Mouse (Mus musculus) midbrain, embryonic 15.5 days (tissue): ENCODE results near the gene Gm45717. TPM values are rescaled to one million over a fixed set of nuclear protein-coding genes. Genes with fewer than 3 reads are reported as not detected.

Source experiments
- ATAC-seq: fragments of 200-750 bp; cut with Nextera tagmentation; replicated peaks from 2 replicates; pipeline ENCODE4 v1.8.0; 2017; ENCODE audit warnings: moderate TSS enrichment
- H3K27ac ChIP-seq: fragments of 300-500 bp; sonication (generic); 2 replicates; pipeline ENCODE4 v1.5.1; 2015; ENCODE audit warnings: mild to moderate bottlenecking, inconsistent platforms
- H3K27me3 ChIP-seq: fragments of 300-500 bp; sonication (generic); replicated peaks from 2 replicates; pipeline ENCODE4 v1.6.1; 2015; ENCODE audit warnings: inconsistent platforms
- H3K36me3 ChIP-seq: fragments of 300-500 bp; sonication (generic); replicated peaks from 2 replicates; pipeline ENCODE4 v1.6.1; 2015; ENCODE audit warnings: inconsistent platforms
- H3K4me1 ChIP-seq: fragments of 300-500 bp; sonication (generic); 2 replicates; pipeline ENCODE4 v1.6.1; 2015; ENCODE audit warnings: inconsistent platforms
- H3K4me2 ChIP-seq: fragments of 300-500 bp; sonication (generic); 2 replicates; pipeline ENCODE4 v1.6.1; 2015; ENCODE audit warnings: inconsistent platforms, mild to moderate bottlenecking, moderate library complexity
- H3K4me3 ChIP-seq: fragments of 300-500 bp; sonication (generic); 2 replicates; pipeline ENCODE4 v1.5.1; 2015; ENCODE audit warnings: mild to moderate bottlenecking, inconsistent platforms
- H3K9ac ChIP-seq: fragments of 300-500 bp; sonication (generic); 2 replicates; pipeline ENCODE4 v1.6.1; 2015; ENCODE audit warnings: mild to moderate bottlenecking, inconsistent platforms
- H3K9me3 ChIP-seq: fragments of 300-500 bp; sonication (generic); 2 replicates; pipeline ENCODE4 v1.6.1; 2016; ENCODE audit warnings: inconsistent platforms
- WGBS: fragments of 180-500 bp; shearing (Covaris S2); methylation state at CpG from one replicate; pipeline ENCODE4 v1.1.7; 2015; ENCODE audit warnings: mixed read lengths; 5-methylcytosine and 5-hydroxymethylcytosine counted together
- polyA plus RNA-seq: library from polyadenylated mRNA; unstranded; fragments of >200 nt; fragmentation: Nextera tagmentation; extraction: Ambion mirVana; gene quantifications from 2 replicates; pipeline ENCODE4 v1.2.1, GENCODE M21; 2015

Gene Gm45717
- polyA plus RNA-seq, 1 experiment from 2014 or later = not detected

- ATAC-seq = no peak
- H3K27ac ChIP-seq = no peak overlapping the region
- H3K9ac ChIP-seq = no peak overlapping the region
- H3K4me1 ChIP-seq = peaks cover 4% of the 10 kb centered on the region
- H3K27me3 ChIP-seq = no peaks in the 10 kb centered on the region
- H3K36me3 ChIP-seq = no peaks in the 10 kb centered on the region
- H3K4me2 ChIP-seq = no peak overlapping the region
- 84% methylated on average over 7 of the region's 7 CpGs for WGBS
- no peak overlapping the region for H3K4me3 ChIP-seq
- no peaks in the 10 kb centered on the region for H3K9me3 ChIP-seq
These were observed 48.0 kb downstream of the Gm45717 start for GRCm38 (mm10) chr7:140907697-140908096.

- H3K27ac ChIP-seq = no peak overlapping the region
- H3K4me1 ChIP-seq = peaks cover 4% of the 10 kb centered on the region
- ATAC-seq = no peak
- H3K4me2 ChIP-seq = no peak overlapping the region
- H3K36me3 ChIP-seq = no peaks in the 10 kb centered on the region
- H3K4me3 ChIP-seq = no peak overlapping the region
- H3K9me3 ChIP-seq = no peaks in the 10 kb centered on the region
- H3K9ac ChIP-seq = no peak overlapping the region; the same call in 1 of the 2 replicates
- WGBS = 88% methylated on average over 13 of the region's 13 CpGs
- H3K27me3 ChIP-seq = no peaks in the 10 kb centered on the region
These were observed 48.6 kb downstream of the Gm45717 start for GRCm38 (mm10) chr7:140907131-140907530.

- Histone ChIP-seq H3K27ac (no peak overlapping the region), H3K27me3 (no peaks in the 10 kb centered on the region), H3K4me3 (no peak overlapping the region), H3K9me3 (no peaks in the 10 kb centered on the region), H3K36me3 (no peaks in the 10 kb centered on the region), H3K9ac (no peak overlapping the region), H3K4me1 (peaks cover 4% of the 10 kb centered on the region), H3K4me2 (no peak overlapping the region)
- WGBS = 84% methylated on average over 2 of the region's 2 CpGs
- no peak for ATAC-seq
These were observed 50.1 kb downstream of the Gm45717 start for GRCm38 (mm10) chr7:140905642-140906081.

- Histone ChIP-seq H3K9ac (no peak overlapping the region), H3K4me2 (no peak overlapping the region), H3K27me3 (no peaks in the 10 kb centered on the region), H3K4me1 (no peaks in the 10 kb centered on the region), H3K9me3 (no peaks in the 10 kb centered on the region), H3K27ac (no peak overlapping the region), H3K36me3 (peaks cover 9% of the 10 kb centered on the region; the same call in 1 of the 2 replicates), H3K4me3 (no peak overlapping the region)
- ATAC-seq = peak; percentile 50; the same call in 1 of the 2 replicates
- WGBS = 24% methylated on average over 13 of the region's 13 CpGs
These were observed 52.5 kb downstream of the Gm45717 start for GRCm38 (mm10) chr7:140903212-140903611.

DNA sequence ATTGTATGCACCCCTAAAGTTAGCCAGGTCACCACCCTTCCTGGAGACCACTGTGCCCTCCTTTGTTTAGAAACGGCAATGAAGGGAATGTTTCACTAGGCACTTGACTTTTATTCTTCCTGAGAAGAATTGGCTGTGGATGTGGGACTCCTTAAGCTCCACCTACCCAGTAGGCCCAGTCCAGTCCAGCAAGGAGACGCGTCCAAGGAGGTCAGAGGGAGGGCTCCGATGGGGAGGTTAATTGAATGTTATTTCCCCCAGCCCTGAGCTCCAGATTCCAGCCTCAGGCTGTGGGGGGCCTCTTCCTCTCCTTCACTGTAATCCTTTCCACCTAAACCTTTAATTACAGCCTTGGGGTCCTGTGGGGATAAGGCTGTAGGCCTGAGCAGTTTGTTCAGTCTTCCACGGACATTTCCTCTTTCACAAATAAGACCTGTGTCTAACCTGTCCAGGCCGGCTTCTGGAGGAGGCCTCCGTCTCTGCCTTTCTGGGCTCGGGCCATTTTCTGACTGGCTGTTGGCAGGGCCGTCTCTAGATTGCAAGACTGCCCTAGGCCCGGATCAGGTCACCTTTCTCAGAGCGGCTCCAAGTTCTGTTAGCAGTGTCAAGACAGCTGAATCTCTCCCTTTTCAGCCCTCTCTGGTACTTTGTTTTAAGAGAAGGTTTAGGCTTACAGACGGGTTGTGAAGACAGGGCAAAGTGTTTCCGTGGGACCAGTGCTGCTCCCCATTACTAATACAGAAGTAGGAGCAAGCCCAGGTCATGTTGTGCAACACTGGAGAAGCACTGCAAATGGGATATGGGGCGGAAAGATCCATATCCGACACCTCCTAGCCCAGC is 53.5 kb downstream of the Gm45717 start:
- ATAC-seq = no peak
- Histone ChIP-seq H3K4me2 (no peak overlapping the region), H3K9ac (no peak overlapping the region), H3K27me3 (no peaks in the 10 kb centered on the region), H3K4me3 (no peak overlapping the region), H3K27ac (no peak overlapping the region), H3K4me1 (no peaks in the 10 kb centered on the region), H3K36me3 (peaks cover 14% of the 10 kb centered on the region), H3K9me3 (no peaks in the 10 kb centered on the region)
- WGBS = 77% methylated on average over 15 of the region's 15 CpGs

DNA sequence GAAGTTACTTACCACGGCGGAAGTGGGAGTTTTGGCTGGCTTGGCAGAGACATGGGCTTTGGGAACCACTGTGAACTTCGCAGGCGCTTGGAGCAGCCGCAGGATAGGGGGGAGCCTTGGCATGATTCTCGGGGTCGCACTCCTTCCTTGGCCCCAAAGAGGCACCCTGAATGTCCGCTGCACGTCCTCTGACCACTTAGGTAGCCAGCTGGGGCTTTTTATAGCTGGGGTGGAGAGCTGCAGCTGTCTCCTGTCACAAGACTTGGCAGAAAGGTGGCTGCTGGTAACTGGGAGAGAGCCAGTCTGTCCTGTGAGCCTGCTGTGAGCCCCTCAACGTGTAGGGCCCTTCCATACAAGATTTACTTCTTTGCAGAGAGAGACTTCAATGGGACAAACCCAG is 55.5 kb downstream of the Gm45717 start, which contains the start of gene Cox8b:
Gene Cox8b, minus strand, starts transcription at position 227 of the 400 bp plus-strand sequence.
- Histone ChIP-seq H3K4me1 (no peaks in the 10 kb centered on the region), H3K4me2 (no peak within 1 kb of the TSS), H3K4me3 (no peak within 1 kb of the TSS), H3K36me3 (peaks cover 26% of the 10 kb centered on the region), H3K9ac (no peak within 1 kb of the TSS), H3K27ac (no peak within 1 kb of the TSS), H3K27me3 (no peaks in the 10 kb centered on the region), H3K9me3 (no peaks in the 10 kb centered on the region)
- ATAC-seq = no peak
- WGBS = 84% methylated on average over 10 of the region's 10 CpGs

Other genes with a start within 250 kb of the Gm45717 start
- not detected in 2 replicates for gene Cyp2e1, start 192.2 kb downstream of the Gm45717 start, polyA plus RNA-seq
- 0.45 and 0.55 TPM in 2 replicates for gene Syce1, start 168.1 kb downstream of the Gm45717 start, polyA plus RNA-seq
- gene Zfp941, start 133.8 kb downstream of the Gm45717 start, polyA plus RNA-seq = 34.1 and 36.5 TPM in 2 replicates
- gene Urah, start 120.9 kb downstream of the Gm45717 start, polyA plus RNA-seq = 0.38 TPM in 1 of 2 replicates, not detected in the other
- not detected in 2 replicates for gene Scgb1c1, start 110.4 kb downstream of the Gm45717 start, polyA plus RNA-seq
- gene Odf3, start 108.1 kb downstream of the Gm45717 start, polyA plus RNA-seq = not detected in 2 replicates
- gene Gm45785, start 99.6 kb downstream of the Gm45717 start, polyA plus RNA-seq = 0.23 and 0.36 TPM in 2 replicates
- 110 and 111 TPM in 2 replicates for gene Ric8a, start 99.0 kb downstream of the Gm45717 start, polyA plus RNA-seq
- gene Bet1l, start 98.4 kb downstream of the Gm45717 start, polyA plus RNA-seq = 41.1 and 46.2 TPM in 2 replicates
- gene Psmd13, start 74.0 kb downstream of the Gm45717 start, polyA plus RNA-seq = 279 and 282 TPM in 2 replicates
- gene Sirt3, start 73.6 kb downstream of the Gm45717 start, polyA plus RNA-seq = 54.0 and 55.5 TPM in 2 replicates
- gene Cox8b, start 55.5 kb downstream of the Gm45717 start, polyA plus RNA-seq = not detected in 2 replicates
- 0.56 and 0.63 TPM in 2 replicates for gene Nlrp6, start 35.0 kb downstream of the Gm45717 start, polyA plus RNA-seq
- gene Pgghg, start 14.5 kb downstream of the Gm45717 start, polyA plus RNA-seq = 6.2 and 8.4 TPM in 2 replicates
- gene Ifitm5, start 5.6 kb downstream of the Gm45717 start, polyA plus RNA-seq = 0.65 and 1.1 TPM in 2 replicates
- gene Ifitm2, start 50 bp upstream of the Gm45717 start, polyA plus RNA-seq = 135 and 145 TPM in 2 replicates
- 14.9 and 18.8 TPM in 2 replicates for gene Ifitm1, start 11.3 kb upstream of the Gm45717 start, polyA plus RNA-seq
- 40.9 and 59.9 TPM in 2 replicates for gene Ifitm3, start 54.8 kb upstream of the Gm45717 start, polyA plus RNA-seq
- gene Ifitm6, start 62.0 kb upstream of the Gm45717 start, polyA plus RNA-seq = 0.99 and 1.4 TPM in 2 replicates
- gene Gm17387, start 73.2 kb upstream of the Gm45717 start, polyA plus RNA-seq = not detected in 2 replicates
- 59.2 and 64.1 TPM in 2 replicates for gene B4galnt4, start 105.2 kb upstream of the Gm45717 start, polyA plus RNA-seq
- gene Pkp3, start 122.3 kb upstream of the Gm45717 start, polyA plus RNA-seq = 0.84 TPM in 1 of 2 replicates, not detected in the other
- 2.3 and 2.7 TPM in 2 replicates for gene Sigirr, start 144.6 kb upstream of the Gm45717 start, polyA plus RNA-seq
- 0.36 and 0.42 TPM in 2 replicates for gene Ano9, start 161.9 kb upstream of the Gm45717 start, polyA plus RNA-seq
- 83.3 and 86.2 TPM in 2 replicates for gene Ptdss2, start 166.4 kb upstream of the Gm45717 start, polyA plus RNA-seq
- gene Rnh1, start 216.9 kb upstream of the Gm45717 start, polyA plus RNA-seq = 40.6 and 44.4 TPM in 2 replicates
- 181 and 195 TPM in 2 replicates for gene Hras, start 238.1 kb upstream of the Gm45717 start, polyA plus RNA-seq
- 12.8 and 13.8 TPM in 2 replicates for gene Lrrc56, start 238.2 kb upstream of the Gm45717 start, polyA plus RNA-seq